Mouse (Mus musculus): ENCODE data around the gene Atp6v1f.

Gene Atp6v1f

GRCm38 (mm10) chr6:29461502-29461901 is 6.0 kb upstream of the Atp6v1f start:
- DNase-seq (ENCODE audit: low read depth, low spot score) = no peak

- no peak for DNase-seq (ENCODE audit: low read depth, low spot score)
These were observed 4.1 kb upstream of the Atp6v1f start for GRCm38 (mm10) chr6:29463388-29463787.

- DNase-seq (ENCODE audit: low read depth, low spot score) = no peak
These were observed 1.3 kb downstream of the Atp6v1f start for GRCm38 (mm10) chr6:29468851-29469250.

- no peak for DNase-seq (ENCODE audit: low read depth, low spot score)
These were observed 3.6 kb downstream of the Atp6v1f start, which contains the start of gene Atp6v1fnb for GRCm38 (mm10) chr6:29471137-29471536. Atp6v1fnb (plus strand) TSS chr6:29471437.

GRCm38 (mm10) chr6:29473941-29474691 is 6.6 kb downstream of the Atp6v1f start:
- DNase-seq (ENCODE audit: low read depth, low spot score) = peak; percentile 86

- DNase-seq (ENCODE audit: low read depth, low spot score) = no peak
These were observed 7.2 kb downstream of the Atp6v1f start for GRCm38 (mm10) chr6:29474736-29475135.

GRCm38 (mm10) chr6:29482691-29483090 is 15.2 kb downstream of the Atp6v1f start:
- DNase-seq (ENCODE audit: low read depth, low spot score) = no peak

- DNase-seq (ENCODE audit: low read depth, low spot score) = peak; percentile 69
These were observed 17.4 kb downstream of the Atp6v1f start for GRCm38 (mm10) chr6:29484716-29485559.

- no peak for DNase-seq (ENCODE audit: low read depth, low spot score)
These were observed 18.4 kb downstream of the Atp6v1f start for GRCm38 (mm10) chr6:29485951-29486350.

GRCm38 (mm10) chr6:29494101-29494500 is 26.6 kb downstream of the Atp6v1f start:
- no peak for DNase-seq (ENCODE audit: low read depth, low spot score)

- no peak for DNase-seq (ENCODE audit: low read depth, low spot score)
These were observed 28.8 kb downstream of the Atp6v1f start for GRCm38 (mm10) chr6:29496270-29496669.

- DNase-seq (ENCODE audit: low read depth, low spot score) = no peak
These were observed 30.3 kb downstream of the Atp6v1f start for GRCm38 (mm10) chr6:29497791-29498190.

GRCm38 (mm10) chr6:29500177-29500576 is 32.7 kb downstream of the Atp6v1f start:
- no peak for DNase-seq (ENCODE audit: low read depth, low spot score)

- no peak for DNase-seq (ENCODE audit: low read depth, low spot score)
These were observed 33.3 kb downstream of the Atp6v1f start for GRCm38 (mm10) chr6:29500810-29501209.

GRCm38 (mm10) chr6:29501599-29501998 is 34.1 kb downstream of the Atp6v1f start:
- DNase-seq (ENCODE audit: low read depth, low spot score) = no peak

GRCm38 (mm10) chr6:29505493-29505892 is 38.0 kb downstream of the Atp6v1f start:
- no peak for DNase-seq (ENCODE audit: low read depth, low spot score)

GRCm38 (mm10) chr6:29506834-29507233 is 39.3 kb downstream of the Atp6v1f start:
- no peak for DNase-seq (ENCODE audit: low read depth, low spot score)

GRCm38 (mm10) chr6:29507447-29508309 is 40.2 kb downstream of the Atp6v1f start, which contains the start of gene Kcp:
Kcp (minus strand) TSS chr6:29507952.
- peak; percentile 20 for DNase-seq (ENCODE audit: low read depth, low spot score)

- DNase-seq (ENCODE audit: low read depth, low spot score) = no peak
These were observed 41.6 kb downstream of the Atp6v1f start for GRCm38 (mm10) chr6:29509086-29509485.

- peak; percentile 68 for DNase-seq (ENCODE audit: low read depth, low spot score)
These were observed 45.8 kb downstream of the Atp6v1f start for GRCm38 (mm10) chr6:29513284-29513683.

- DNase-seq (ENCODE audit: low read depth, low spot score) = peak; percentile 84
These were observed 49.6 kb downstream of the Atp6v1f start for GRCm38 (mm10) chr6:29517139-29517538.
